Mouse (Mus musculus) kidney, adult 11 months (tissue): ENCODE measurements around the gene Ccdc172.

Source experiments
- DNase-seq: peaks from one replicate; pipeline ENCODE4 v3.0.0; 2022

Gene Ccdc172

DNA sequence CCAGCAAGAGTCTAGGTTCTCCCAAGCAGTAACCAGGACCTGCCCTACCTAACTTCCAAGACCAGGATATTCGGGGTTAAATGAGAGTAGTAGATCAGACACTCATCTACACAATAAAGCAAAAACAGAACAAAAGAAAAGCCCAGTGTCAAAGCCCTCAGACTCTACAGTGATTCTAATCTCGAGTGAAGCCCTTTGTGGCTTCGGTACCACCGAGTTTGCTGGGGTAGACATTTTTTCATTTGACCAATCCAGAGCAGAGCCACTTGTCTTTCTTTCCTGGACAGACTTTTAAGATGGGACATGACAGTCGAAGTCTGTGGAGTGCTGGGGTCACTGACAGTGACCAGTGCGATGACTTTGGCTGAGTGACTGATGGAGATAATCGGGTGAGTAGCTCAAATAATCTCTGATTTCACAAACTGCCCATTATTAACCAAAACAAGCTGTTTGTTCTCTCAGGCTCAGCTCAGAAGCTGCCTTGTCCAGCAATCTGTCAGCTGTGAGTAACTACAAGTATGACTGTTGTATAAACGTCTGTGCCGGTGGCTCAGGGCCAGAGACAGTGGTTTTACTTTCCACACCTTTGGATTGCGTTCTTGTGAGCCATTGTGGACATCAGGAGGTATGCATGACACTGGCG, 60.8 kb downstream of the Ccdc172 start:
- DNase-seq: no peak

DNA sequence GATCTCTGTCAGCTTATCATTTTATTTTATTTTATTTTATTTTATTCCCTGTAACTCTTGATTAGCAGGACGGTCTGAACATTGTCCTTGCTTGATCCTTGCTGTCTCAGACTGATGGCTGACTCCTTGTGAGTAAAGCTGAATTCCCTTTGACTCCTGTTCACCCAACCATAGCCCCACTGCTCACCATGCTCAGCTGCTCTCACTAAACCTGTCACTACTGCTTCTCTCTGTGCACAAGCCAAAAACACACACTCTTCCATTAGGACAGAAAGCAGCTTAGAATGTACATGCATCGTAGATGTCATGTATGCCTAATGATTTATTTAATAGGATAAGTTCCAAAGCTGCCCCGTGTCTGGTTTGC, 61.3 kb downstream of the Ccdc172 start:
- no peak for DNase-seq

- peak; percentile 10 for DNase-seq
Measured at GRCm38 (mm10) chr19:58582018-58582417, 70.2 kb downstream of the Ccdc172 start.

- no peak for DNase-seq
Measured at GRCm38 (mm10) chr19:58582956-58583355, 71.2 kb downstream of the Ccdc172 start.

DNA sequence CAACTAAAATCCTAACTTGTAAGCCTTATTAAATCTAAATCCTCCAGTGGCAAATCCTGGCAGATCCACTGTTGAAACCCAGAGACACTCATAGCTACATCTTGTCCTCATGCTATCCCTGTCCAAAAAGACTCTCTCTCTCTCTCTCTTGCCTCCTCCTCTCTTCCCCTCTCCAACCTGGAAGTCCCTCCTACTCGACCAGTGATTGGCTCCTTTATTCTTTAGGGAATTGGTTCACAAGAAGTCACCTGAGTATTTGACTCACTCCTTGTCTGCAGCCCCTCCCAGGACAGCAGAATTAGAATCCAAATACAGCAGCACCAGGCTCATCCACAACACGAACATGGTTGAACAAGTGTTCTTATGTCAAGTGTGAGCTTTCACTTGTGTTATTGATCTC, 74.3 kb downstream of the Ccdc172 start:
- DNase-seq: no peak

GRCm38 (mm10) chr19:58590251-58590936, 78.6 kb downstream of the Ccdc172 start:
- DNase-seq: no peak

DNA sequence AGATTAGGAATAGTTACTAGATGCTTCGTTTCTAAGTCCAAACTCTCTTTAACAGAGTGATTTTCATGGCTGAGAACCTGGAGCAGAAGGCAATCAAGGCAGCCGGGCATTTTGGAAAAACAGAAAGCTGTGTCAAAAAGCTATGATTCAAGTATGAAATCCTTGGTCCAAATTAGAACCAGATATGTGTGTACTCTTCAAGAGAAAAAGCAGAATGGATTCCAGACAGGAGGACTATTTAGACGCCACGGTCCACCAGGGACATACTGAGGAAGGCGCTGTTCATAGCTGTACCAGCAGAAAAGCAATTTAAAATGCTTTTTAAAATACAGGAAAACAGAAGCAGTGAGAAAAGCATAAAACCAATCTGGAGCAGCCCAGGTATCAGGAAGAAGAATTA, 88.6 kb downstream of the Ccdc172 start:
- DNase-seq: no peak
